Mouse (Mus musculus): ENCODE measurements around the gene Eif2b4. TPM values are rescaled to one million over a fixed set of nuclear protein-coding genes. Genes with fewer than 3 reads are reported as not detected.

Gene Eif2b4
- total RNA-seq, 2 experiments from 2014 or later = 36.8 to 41.9 TPM

DNA sequence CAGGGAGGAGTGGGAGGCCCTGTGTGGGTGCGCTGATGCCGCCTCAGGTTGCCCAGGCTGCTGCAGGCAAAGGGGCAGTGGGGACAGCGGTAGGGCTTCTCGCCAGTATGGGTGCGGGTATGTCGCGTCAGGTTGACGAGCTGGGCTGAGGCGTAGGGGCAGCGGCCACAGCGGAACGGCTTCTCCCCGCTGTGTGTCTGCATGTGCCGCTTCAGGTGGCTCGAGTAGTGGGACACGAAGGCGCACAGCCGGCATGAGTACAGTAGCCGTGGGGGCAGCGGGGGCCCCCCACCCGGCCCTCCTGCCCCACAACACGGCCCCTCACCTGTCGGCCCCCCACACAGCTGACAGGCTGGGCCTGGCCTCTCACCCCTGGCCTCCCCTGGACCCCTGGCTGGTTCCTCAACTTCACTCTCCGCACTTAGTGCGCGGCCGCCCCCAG lies 7.1 kb upstream of the Eif2b4 start:
- DNase-seq (ENCODE audit: low spot score in 2 of 2) = no peak

DNA sequence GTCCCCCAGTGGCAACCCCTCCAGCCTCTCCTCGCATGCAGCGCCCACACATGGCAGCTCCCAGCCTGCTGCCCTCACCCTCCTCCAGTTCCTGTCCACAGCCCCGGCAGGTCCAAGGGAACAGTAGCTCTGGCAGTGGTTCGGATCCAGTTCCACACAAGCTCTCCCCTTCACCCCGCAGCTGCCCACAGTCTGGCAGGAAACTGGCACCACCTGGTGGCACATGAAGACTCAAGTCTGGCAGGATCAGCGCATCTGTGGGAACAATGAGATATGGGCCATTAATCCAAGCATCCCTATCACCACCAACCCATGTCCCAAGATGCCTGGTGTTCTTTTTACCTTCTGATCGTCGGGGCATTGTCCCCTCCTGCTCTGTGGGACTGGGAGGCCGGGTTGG lies 6.7 kb upstream of the Eif2b4 start:
- no peak for DNase-seq (ENCODE audit: low spot score in 2 of 2)

DNA sequence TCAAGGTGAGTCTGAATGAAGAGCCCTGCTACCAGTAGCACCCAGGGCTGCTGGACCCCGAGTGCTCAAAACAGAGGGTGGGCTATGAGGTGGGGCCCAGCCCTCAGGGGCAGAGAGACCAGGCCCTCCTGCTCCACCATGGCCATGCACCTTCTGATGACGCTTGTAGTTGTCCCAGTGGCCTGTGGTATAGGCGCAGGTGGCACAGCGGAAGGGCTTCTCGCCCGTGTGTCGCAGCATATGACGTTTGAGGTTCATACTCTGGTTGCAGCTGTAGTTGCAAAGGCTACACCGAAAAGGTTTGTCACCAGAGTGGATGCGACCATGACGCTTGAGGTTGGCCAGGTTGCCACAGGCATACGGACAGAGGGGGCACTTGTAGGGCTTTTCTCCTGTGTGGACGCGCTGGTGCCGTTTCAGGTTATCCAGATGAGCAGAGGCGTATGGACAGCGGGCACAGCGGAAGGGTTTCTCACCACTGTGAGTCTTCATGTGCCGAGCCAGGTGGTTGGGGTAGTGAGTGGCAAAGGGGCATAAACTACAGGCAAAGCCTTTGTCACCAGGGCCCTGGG lies 6.2 kb upstream of the Eif2b4 start:
- DNase-seq (ENCODE audit: low spot score in 2 of 2) = no peak

DNA sequence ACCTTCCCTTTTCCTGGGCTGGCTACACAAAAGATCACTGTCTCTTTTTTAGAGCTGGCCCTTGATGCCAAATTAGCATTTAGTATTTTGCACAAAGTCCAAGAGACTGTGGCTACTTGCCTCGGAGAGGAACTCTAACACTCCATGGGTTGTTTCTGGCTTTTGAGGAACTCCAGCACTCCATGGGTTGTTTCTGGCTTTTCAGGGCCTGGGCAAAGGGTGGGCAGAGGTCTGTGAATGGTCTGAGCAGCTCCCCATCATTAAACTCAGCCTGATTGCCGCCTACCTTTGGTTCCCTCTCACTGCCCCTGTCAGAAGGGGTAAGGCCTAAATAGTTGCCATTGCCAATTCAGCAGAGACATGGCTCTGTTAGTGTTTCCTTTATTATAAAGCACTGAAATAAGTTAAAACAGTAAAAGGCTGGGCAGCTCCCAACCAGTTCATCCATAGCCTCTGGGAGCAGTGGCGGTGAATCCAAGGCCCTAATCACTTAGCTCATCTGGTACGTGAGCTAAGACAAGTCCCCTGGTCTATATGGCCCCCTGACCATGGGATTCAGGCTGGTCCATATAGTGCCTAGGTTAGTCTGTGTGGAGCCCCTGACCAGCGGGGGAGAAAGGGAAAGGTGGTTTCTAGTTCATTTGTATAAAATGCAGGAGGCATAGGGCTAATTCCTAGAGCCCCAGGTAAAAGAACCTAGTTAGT lies 5.5 kb upstream of the Eif2b4 start:
- no peak for DNase-seq (ENCODE audit: low spot score in 2 of 2)

DNA sequence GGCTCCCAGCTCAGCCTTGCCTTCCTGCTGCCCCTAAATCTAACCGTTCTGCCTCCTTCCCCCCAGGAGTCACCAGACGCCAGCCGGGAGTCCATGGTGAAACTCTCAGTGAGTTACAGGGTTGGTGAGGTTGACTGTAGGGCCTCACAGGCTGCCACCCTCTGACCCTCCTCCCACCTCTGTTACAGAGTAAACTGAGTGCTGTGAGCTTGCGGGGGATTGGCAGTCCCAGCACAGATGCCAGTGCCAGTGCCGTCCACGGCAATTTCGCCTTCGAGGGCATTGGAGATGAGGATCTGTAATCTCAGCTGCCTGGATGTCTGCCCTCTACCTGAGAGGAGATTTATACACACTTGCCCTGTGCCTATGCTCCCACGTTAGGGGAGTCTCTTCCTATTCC lies 4.9 kb upstream of the Eif2b4 start:
- no peak for DNase-seq (ENCODE audit: low spot score in 2 of 2)

DNA sequence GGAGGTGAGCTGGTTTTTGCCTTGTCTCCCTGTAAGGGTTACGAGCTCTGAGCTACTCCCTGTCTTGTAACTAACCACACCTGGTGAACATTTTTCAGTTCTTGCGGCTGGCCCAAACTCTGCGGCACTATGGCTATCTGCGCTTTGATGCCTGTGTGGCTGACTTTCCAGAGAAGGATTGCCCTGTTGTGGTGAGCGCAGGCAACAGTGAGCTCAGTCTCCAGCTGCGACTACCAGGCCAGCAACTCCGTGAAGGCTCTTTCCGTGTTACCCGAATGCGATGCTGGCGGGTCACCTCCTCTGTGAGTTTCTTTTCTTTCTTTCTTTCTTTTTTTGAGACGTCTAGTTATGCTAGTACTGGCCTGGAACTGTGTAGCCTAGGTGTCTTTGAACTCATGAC lies 3.8 kb upstream of the Eif2b4 start:
- no peak for DNase-seq (ENCODE audit: low spot score in 2 of 2)

DNA sequence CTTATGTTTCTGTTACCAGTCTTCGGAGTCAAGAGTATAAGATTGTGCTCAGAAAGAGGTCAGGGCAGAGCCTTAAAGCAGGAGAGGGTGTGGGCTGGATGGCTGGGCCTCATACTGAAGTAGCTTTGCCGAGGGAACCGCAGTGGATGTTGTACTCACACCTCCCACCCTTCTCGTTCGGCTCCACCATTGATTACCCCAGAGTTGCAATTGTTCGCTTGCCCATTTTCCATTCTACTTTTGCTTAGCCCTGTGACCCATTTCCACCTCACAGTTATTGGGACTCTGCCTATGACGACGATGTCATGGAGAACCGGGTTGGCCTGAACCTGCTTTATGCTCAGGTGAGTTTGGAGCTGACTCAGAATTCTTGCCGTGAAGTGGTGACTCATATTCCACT lies 3.0 kb upstream of the Eif2b4 start:
- no peak for DNase-seq (ENCODE audit: low spot score in 2 of 2)

DNA sequence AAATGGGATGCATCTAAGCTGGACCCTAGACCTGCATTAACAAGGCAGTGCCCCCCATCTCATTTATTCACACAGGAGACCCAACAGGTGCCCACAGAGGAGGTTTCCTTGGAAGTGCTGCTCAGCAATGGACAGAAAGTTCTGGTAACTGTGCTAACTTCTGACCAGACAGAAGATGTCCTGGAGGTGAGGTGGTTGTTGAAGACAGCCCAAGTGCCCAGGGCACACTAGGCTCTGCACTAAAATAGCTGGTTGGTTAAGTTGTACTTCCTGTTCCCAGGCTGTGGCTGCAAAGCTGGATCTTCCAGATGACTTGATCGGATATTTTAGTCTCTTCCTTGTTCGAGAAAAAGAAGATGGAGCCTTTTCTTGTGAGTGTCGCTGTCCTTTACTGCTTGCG lies 2.4 kb upstream of the Eif2b4 start:
- no peak for DNase-seq (ENCODE audit: low spot score in 2 of 2)

DNA sequence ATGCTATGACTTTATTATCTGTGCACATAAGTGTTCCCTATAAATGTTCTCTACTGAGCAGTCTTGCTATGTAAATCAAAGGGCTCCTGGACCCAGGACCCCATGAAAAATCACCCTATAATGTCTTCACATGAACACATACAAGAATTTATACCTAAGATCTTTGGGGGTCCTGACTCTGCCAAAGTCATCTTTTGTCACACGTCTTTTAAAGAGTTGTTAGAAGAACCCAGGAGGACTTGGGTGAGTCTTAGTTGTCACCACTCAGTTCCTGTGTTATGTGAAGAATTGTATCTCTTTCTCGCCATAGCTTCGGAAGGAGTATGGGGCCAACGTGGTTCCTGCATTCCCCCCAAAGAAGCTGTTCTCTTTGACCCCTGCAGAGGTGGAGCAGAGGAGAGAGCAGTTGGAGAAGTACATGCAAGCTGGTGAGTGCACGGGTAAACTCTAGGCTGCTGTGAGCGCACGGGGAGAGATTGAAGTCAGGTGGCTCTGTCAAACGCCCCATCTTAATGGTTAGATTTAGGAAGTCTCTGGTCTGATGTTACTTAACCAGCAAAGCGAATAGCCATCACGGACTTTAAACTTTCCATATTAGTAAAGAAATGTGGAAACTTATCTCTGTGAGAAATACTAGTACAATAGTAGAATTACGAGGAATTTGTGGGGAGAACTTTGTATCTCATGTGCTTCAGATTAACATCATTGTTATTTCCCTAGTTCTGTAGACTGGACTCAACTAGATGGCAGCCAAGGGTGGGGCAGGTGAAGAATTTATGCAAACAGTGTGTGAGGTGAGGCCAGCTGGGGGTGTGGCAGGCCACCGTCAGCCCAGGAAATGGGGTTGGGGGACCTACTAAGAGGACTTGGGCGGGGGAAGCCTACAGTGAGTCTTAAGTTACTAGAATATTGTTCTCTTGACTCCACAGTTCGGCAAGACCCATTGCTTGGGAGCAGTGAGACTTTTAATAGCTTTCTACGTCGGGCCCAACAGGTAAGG lies 1.6 kb upstream of the Eif2b4 start:
- DNase-seq (ENCODE audit: low spot score in 2 of 2) = no peak

DNA sequence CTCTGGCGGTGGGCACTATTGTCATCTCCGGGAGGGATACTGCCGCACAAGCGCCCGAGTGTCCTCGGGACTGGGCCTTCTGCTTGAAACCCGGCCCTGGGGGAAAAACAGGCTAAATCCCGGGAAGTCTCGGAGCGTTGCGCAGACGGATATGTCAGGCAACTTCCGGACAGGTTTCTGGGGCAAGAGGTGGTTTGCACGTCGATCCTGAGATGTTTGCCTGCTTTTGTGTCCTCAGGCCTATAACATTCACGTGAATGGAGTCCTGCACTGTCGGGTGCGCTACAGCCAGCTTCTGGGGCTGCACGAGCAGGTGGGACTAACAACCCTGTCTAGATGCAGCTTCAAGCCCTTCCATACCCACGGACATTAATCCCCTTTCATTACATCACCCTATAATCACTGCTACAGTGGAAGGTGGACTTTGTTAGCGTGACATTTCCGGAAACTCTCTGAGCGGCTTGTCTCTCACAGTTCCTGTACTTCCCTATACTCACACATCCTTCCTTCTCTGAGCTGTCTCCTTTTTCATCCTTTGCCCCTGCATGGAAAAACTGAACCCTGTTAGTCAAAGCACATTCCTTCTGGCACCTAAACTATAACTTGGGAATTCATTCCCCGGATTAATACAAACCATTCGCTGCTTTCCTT lies 526 bp upstream of the Eif2b4 start:
- no peak for DNase-seq (ENCODE audit: low spot score in 2 of 2)

DNA sequence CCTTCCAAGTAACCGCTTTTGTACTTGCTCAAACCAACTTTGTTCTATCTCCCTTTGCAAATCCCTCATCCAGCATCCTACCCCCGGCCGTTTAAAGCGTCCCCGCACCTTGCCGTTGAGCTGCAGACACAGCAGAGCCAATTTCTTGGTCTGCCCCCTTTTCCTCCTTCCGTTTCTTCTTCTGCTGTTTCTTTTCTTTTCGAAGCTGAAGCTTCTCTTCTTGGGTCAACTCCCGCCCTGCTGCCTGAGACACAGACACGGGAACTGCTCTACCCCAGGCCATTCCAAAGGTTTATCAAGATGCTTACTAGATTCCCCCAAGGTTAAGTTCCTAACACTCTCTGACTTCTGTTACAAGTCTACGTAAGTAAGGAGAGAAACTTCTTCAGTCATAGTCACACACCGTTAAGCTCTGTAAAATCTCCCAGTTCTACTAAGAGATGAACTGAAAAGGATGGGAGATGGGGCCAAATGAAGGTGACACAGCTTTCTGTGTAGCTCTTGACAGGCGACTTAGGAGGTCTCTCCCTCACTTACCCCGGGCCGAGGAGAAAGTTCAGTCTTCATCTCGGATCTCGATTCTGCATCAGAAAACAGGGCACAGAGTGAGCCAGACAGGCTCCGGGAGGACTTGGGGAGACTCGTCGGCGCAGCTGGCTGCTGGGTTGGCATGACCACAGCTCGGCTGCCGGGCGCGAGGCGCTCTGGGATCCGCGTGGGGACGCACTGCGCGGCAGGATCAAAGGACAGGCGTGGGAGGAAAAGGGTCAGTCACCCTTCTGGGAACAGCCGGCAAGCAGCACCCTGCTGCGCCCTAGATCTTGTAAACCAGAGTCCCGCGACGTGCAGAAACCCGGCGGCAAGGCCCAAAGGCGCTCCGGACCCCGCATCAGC lies 938 bp downstream of the Eif2b4 start:
- peak in 1 of 2 experiments; percentile 70 for DNase-seq (ENCODE audit: low spot score in 2 of 2)

DNA sequence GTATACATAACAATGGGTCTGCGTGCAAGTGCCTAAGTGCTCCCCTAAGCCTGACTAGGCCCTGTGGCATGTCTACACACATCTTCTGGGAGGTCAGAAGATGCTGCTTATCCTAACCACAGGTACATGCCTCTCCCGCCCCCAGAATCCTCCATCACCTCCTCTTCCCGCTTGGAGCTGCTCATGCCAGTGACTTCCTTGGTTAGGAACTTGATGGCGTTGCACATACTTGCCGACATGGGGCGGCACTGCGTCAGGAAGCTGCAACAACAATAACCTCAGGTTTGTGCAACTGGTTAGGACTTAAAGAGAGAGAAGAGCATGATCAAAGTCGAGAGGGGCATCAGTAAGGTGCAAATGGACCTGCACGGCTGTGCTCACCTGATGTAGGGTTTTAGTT lies 3.0 kb downstream of the Eif2b4 start:
- DNase-seq (ENCODE audit: low spot score in 2 of 2) = no peak

DNA sequence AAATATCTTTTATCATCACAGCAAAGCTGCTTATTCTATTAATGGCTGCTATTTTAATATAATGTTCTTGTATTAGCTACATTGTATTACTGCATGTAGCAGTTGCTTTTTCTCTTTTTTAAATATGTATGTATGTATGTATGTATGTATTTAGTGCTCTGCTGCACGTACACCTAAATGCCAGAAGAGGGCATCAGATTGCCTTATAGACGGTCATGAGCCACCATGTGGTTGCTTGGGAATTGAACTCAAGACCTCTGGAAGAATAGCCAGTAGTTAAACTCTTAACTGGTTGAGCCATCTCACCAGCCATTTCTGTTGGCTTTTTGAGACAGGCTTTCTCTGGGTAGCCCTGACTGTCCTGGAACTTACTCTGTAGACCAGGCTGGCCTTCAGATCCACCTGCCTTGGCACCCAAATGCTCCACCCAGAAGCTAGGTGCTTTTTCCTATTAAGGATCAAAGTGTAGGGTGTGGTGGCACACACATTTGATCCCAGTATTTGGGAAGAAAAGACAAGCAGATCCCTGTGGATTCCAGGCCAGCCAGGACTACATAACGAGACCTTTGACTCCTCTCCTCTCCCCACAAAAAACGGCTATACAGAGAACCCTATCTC lies 4.9 kb downstream of the Eif2b4 start:
- no peak for DNase-seq (ENCODE audit: low spot score in 2 of 2)

DNA sequence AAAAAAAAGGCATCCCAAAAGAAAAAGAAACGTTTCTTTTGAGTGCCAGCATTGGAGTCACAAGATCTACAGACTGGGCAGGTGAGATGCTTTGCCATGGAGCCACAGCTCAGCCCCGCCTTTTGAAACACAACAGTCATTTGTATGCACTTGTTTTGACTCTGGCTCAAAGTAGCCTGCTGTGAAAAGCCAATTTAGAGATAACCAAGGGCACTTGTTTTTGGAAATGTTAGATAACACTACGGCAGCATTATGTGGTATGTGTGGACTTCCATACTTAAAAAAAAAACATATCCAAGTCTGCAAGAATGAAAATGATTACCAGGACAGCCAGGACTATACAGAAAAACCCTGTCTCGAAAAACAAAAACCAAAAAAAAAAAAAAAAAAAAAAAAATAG lies 9.6 kb downstream of the Eif2b4 start:
- no peak for DNase-seq (ENCODE audit: low spot score in 2 of 2)

DNA sequence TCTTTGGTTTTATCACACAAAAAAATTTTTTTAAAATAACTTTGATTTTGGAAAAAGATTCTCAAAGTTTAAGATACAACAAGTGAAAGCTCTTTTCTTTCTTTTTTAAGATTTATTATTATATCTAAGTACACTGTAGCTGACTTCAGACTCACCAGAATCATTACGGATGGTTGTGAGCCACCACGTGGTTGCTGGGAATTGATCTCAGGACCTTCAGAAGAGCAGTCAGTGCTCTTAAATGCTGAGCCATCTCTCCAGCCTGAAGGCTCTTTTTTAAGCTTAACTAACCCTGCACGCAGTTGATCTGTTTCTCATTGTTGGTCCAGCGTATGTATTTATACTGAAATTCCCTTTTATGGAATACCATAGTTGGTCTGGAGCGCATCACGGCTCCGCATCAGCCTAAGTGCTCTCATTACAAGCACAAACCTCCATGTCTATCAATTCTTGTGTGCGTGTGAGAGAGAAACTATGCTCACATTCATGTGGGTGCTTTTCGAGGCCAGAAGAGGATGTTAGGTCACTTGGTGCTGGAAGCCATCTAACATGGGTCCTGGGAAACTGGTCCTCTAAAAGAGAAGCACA lies 12.0 kb downstream of the Eif2b4 start:
- DNase-seq (ENCODE audit: low spot score in 2 of 2) = no peak

DNA sequence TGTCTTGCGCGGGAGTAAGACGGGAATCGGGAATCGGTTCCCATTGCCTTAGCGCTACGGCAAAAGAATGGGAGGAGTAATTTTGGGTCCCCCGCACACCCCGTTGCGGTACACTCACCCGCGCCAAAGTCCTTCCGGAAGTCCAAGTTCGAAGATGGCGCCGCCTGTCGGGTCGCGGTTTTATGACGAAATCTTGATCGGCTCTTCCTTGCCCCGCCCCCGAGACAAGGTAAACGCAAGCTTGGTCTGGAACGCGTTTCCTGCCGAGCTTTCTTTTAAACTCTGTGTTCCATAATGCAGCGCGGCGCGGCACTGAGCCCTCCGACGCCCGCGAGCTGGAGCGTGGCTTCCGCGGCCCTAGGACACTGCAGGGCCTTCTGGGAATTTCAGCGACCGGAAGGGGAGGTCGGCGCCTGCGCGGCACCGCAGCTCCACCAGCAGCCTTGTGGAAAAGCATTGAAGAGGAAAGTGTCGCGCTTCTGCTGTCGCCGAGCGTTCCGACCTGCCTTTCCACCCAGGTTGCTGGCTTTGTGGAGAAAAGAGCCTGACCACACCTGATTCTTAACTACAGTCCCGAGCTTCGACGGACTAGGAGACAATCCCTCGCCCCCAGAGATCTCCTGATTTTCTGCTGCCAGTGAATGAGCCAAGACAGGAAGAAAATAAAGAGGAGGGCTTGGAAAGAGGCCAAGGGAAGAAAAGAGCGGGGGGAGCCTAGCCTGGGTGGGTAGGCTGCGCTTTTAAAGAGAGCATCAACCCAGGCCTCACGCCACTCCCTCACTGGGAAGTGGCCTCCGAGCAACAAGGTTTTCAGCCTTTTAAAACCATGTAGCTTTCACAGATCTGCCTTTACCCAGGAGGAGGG lies 13.2 kb downstream of the Eif2b4 start, which contains the start of the genes Gm29609 and Gtf3c2:
Gm29609 (minus strand) TSS at position 146 of the 865 bp plus-strand sequence.
Gtf3c2 (minus strand) TSS at position 379 of the 865 bp plus-strand sequence.
- peak; percentile 86 to 92 for DNase-seq (ENCODE audit: low spot score in 2 of 2)

DNA sequence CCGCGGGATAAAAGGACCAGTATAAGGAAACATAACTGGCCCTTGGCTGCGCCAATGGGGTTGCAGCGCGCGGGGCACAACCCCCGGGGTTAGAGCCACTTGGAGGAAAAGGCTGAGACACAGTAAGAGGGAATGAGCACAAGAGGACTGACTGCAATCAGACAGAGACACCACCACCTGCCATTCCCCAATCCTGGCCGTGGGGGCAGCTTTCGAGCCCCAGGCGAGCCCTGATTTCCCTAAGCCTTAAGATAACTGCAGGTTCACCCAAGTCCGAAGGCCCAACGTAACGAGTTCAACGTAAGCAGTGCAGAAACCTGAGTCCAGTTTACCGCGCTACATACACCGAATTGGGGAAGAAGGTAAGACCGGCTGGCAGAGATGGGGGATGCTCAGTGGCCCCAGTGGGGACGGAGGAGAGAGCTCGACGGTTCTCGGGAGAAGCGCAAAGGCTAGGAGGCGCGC lies 13.9 kb downstream of the Eif2b4 start:
- DNase-seq (ENCODE audit: low spot score in 2 of 2) = peak in 1 of 2 experiments; percentile 20

DNA sequence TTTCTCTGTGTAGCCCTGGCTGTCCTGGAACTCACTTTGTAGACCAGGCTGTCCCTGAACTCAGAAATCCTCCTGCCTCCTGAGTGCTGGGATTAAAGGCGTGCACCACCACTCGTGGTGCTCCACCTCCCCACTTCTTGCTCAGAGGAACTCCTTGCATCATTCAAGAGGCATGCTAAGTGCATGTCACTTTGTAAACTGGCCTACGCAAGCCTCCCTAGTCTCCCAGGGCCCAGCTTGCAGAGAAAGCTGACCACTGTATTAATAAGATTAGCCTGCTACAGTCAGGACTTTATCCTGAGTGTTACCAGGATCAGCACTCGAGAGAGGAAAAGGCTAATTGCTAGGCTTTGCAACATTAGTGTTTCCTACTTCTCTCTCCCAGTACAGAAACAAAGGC lies 24.6 kb downstream of the Eif2b4 start:
- DNase-seq (ENCODE audit: low spot score in 2 of 2) = no peak
